Mouse (Mus musculus): ENCODE measurements at regions not wholly inside any gene's neighbourhood (a gene's known extent, or its start where the extent isn't known, plus 50 kb on each side); places are given as distances from the start of the nearest gene placed in this dataset.
A peak's percentile ranks its signal among the peaks of the same experiment; 100 is the strongest.

DNA sequence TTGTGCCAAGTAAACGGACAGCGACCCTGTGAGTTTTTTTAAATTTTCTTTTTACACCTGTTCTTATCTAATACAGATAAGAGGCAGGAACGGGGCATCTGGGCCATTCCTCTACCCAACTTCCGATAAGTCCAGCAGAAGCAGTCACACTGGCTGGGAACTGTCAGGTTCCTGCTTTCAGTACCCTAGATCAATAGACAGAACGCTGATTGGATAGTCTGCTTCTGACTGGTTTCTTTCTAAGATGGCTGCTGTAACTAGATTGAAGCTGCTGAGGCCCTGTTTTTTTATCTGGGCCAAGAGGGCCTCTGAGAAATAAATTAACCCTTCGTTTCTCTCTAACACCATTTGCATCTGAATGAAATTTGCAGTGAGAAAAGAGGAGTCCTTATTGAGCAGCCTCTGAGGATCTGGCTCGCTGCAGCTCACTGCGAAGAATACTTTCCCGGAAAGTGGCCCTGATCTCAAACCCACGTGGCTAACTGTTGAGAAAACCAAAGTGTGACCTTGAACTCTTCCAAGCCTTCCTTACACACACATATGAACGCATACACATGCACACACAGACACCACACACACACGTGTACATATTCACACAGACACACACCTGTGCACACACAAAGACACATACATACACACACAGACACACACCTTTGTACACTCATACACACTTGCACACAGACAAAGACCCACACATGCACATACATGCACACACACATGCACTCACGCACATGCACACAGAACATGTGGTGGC is 253.8 kb downstream of the Irs2 start:
- in situ Hi-C loops (cut with MboI; ENCODE audit: low pct_unique_long_range_greater_than_20kb), result no loop called here
- ChIA-PET POLR2A (no interaction called here), CTCF (no interaction called here)
- DNase-seq (ENCODE audit: low read depth, low spot score) (no peak), ATAC-seq (no peak)
- no peak for TF ChIP-seq CTCF (IDR thresholded peaks at IDR 0.05)
- H3K27me3 ChIP-seq, result no peaks in the 10 kb centered on the region

DNA sequence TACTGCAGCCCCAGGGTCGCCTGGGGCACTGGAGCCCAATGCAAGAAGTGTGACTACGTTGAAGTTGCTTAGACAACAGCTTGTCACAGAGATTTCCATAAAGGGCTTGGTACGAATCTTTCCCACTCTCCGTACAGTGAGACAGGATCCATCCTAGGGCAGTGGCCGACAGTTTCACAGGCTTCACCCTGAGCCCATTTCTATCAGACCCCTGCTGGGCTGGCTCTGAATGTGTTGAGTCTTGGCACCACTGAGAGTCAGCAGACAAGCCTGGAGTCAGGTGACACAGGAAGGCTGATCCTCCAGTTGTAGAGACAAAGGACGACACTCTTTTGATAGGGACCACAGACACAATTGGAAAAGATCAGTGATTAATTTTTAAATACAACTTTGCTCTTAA is 255.2 kb downstream of the Irs2 start:
- in situ Hi-C loops (cut with MboI; ENCODE audit: low pct_unique_long_range_greater_than_20kb), result no loop called here
- no peak for ATAC-seq
- CTCF ChIA-PET, result no interaction called here
- no peaks in the 10 kb centered on the region for H3K27me3 ChIP-seq
- POLR2A ChIA-PET, result no interaction called here
- no peak for DNase-seq (ENCODE audit: low read depth, low spot score)
- no peak for TF ChIP-seq CTCF (IDR thresholded peaks at IDR 0.05)

DNA sequence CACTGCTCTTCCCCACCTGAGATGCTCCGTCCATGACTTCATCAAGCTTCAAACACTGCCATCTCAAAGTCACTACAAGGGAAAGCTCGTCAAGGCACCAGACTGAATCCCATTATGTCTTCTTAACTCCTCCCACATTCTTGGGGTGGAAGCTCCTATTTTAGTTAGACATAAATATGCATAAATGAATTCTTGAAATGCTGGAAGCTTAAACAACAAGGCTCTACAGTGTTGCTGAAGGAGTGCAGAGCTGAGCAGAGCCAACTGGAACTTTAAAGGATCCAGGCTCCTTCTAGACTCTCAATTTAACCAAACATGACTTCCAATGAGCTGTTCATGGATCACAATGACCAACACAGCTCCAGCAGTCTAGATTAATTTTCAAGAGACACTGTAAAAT is 261.1 kb downstream of the Irs2 start:
- TF ChIP-seq CTCF (IDR thresholded peaks at IDR 0.05), result no peak
- DNase-seq (ENCODE audit: low read depth, low spot score), result no peak

DNA sequence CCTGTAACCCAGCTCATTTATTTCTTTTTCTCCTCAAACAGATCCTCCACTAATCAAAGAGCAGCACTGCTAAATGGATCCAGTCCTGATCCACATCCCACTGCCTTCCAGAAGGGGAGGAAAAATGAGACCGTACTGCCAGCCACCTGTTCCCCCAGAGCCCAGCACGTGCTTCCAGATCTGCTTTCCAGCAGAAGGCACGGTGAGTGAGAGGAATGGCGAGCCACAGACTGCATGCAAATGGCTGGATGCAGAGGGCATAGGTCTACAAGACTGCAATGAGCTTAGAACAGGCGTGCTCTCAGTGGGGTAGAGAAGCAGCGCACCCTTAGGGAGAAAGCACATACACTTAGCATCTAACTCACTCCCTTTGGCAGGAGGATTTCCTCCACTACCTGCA is 265.0 kb downstream of the Irs2 start:
- CTCF ChIA-PET, result interaction anchor here (1.6 kb wide), 1 partner anchor 49 kb away, joined by 3 read pairs; no protein-coding TSS in a partner anchor
- in situ Hi-C loops (cut with MboI; ENCODE audit: low pct_unique_long_range_greater_than_20kb), result no loop called here
- no peak for TF ChIP-seq CTCF (IDR thresholded peaks at IDR 0.05)
- DNase-seq (ENCODE audit: low read depth, low spot score) (no peak), ATAC-seq (no peak)
- POLR2A ChIA-PET, result no interaction called here
- no peaks in the 10 kb centered on the region for H3K27me3 ChIP-seq

More for the DNA sequence above, 261.1 kb downstream of the Irs2 start:
- H3K27me3 ChIP-seq, result no peaks in the 10 kb centered on the region
- ChIA-PET CTCF (interaction anchor here (0.9 kb wide), 1 partner anchor 102 kb away, joined by 3 read pairs; no protein-coding TSS in a partner anchor), POLR2A (no interaction called here)
- ATAC-seq, result peak; percentile 26
- in situ Hi-C loops (cut with MboI; ENCODE audit: low pct_unique_long_range_greater_than_20kb), result no loop called here

DNA sequence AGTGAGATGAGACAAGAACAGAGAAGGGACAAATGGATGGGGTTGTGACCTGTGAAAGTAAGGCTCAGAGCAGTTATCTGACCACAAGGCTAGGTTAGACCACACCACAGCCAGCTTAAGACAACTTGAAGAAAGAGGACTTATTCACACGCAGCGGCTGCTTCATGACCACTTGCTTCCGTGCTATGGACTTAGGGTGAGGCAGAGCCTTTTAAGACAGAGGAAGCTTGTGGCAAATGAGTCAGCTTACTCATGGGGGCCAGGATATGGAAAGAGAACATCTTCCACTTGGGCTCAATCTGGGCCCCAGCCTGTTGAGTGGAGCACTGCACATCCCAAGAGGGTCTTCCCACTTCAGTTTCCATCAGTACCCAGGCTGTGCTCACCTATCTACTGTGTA is 267.4 kb downstream of the Irs2 start:
- no peaks in the 10 kb centered on the region for H3K27me3 ChIP-seq
- DNase-seq (ENCODE audit: low read depth, low spot score) (no peak), ATAC-seq (no peak)
- in situ Hi-C loops (cut with MboI; ENCODE audit: low pct_unique_long_range_greater_than_20kb), result no loop called here
- TF ChIP-seq CTCF (IDR thresholded peaks at IDR 0.05), result no peak
- CTCF ChIA-PET, result no interaction called here
- POLR2A ChIA-PET, result no interaction called here

DNA sequence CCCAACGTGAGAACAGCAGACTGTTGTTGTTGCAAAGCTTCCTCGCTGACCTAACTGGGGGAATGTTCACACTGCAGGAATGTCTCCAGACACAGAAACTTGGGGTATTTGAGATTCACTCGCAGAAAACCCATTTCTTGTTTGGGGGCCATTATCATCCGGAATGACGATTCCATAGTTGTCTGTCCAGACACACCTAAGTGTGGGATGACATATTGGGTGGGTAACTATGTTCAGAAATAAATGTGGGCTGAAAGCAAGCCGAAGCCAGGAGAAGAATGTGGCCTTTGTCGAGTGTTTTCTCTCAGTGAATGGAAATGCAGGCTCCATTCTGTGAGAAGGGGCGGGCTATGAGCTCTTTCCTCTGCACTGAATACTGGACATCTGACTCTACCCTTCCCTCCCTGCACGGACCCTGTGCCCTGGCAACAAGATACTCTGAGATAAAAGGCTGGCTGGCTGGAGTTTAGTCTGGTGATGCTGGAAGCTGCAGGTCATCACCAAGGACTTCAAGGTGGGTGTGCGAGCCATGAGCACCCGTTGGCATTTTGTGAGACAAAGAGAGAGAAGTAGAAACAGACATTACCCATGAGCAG is 269.7 kb downstream of the Irs2 start:
- ChIA-PET POLR2A (no interaction called here), CTCF (no interaction called here)
- in situ Hi-C loops (cut with MboI; ENCODE audit: low pct_unique_long_range_greater_than_20kb), result no loop called here
- no peak for TF ChIP-seq CTCF (IDR thresholded peaks at IDR 0.05)
- no peak for ATAC-seq
- no peak for DNase-seq (ENCODE audit: low read depth, low spot score)
- no peaks in the 10 kb centered on the region for H3K27me3 ChIP-seq

DNA sequence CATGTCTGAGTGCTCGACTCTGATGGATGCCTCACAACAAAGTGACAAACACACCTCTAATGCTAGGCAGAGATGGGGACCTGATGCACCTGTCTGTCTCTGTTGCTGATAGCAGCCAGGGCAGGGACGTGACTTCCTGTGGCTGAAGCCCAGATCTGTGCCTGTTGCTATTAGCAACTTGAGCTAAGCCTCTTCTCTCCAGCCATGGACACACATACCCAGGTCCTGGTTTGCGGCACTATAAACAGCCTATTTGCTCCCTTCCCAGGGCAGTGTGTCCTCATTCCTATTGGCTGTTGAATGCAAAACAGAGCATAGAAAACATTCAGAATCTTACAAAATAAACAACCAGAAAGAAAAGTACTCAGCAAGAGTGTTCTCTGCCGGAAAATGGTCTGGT is 273.5 kb downstream of the Irs2 start:
- in situ Hi-C loops (cut with MboI; ENCODE audit: low pct_unique_long_range_greater_than_20kb), result no loop called here

DNA sequence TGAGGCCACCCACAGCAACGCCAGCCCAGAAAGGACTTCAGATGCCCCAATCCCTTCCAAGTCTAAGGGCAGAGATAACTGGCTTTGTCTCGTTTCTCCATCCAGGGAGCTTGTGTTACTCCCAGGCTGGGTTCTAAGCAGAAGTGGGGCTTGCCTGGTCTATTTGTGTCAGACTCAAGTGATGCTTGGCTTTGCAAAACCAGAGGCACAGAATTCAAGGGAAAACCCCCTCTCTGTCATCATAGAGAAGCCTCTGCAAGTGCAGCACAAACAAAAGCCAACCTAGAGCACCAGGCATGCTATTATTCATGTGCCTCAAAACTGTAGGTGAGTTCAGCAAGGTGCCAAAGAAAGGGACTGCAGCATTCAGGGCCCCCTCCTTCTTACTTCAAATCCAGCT is 284.9 kb downstream of the Irs2 start:
- TF ChIP-seq CTCF (IDR thresholded peaks at IDR 0.05), result no peak
- DNase-seq (ENCODE audit: low read depth, low spot score) (no peak), ATAC-seq (no peak)
- in situ Hi-C loops (cut with MboI; ENCODE audit: low pct_unique_long_range_greater_than_20kb), result no loop called here
- ChIA-PET CTCF (interaction anchor here (1.3 kb wide), 1 partner anchor 29 kb away, joined by 3 read pairs; no protein-coding TSS in a partner anchor), POLR2A (no interaction called here)
- H3K27me3 ChIP-seq, result no peaks in the 10 kb centered on the region

More for the DNA sequence above, 273.5 kb downstream of the Irs2 start:
- POLR2A ChIA-PET, result no interaction called here
- no peak for TF ChIP-seq CTCF (IDR thresholded peaks at IDR 0.05)
- ATAC-seq, result no peak
- CTCF ChIA-PET, result no interaction called here
- H3K27me3 ChIP-seq, result no peaks in the 10 kb centered on the region
- DNase-seq (ENCODE audit: low read depth, low spot score), result no peak

DNA sequence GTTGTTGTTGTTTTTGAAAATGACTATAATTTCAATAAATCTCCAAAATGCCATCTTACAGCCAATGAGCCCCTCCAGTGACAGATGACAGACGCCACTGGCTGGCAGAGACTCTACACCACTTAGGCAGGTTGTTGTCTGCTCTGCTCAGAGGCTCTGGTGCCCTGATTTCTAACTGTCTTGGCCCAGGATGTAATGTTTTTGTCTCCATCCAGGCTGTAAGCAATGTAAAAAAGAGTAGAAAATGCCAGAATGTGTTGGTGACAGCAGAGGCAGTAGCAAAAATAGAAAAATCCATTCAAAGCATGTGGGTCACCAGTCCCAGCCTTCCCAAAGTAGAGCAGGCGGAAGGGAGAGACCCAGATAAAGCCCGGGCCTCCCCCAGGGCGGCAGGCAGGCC is 285.5 kb downstream of the Irs2 start:
- ATAC-seq (no peak), DNase-seq (ENCODE audit: low read depth, low spot score) (no peak)
- TF ChIP-seq CTCF (IDR thresholded peaks at IDR 0.05), result no peak
- ChIA-PET POLR2A (interaction anchor here (0.6 kb wide), 1 partner anchor 385 kb away, joined by 4 read pairs; no protein-coding TSS in a partner anchor), CTCF (interaction anchor here (1.3 kb wide), 1 partner anchor 28 kb away, joined by 3 read pairs; no protein-coding TSS in a partner anchor)
- H3K27me3 ChIP-seq, result no peaks in the 10 kb centered on the region
- in situ Hi-C loops (cut with MboI; ENCODE audit: low pct_unique_long_range_greater_than_20kb), result no loop called here

DNA sequence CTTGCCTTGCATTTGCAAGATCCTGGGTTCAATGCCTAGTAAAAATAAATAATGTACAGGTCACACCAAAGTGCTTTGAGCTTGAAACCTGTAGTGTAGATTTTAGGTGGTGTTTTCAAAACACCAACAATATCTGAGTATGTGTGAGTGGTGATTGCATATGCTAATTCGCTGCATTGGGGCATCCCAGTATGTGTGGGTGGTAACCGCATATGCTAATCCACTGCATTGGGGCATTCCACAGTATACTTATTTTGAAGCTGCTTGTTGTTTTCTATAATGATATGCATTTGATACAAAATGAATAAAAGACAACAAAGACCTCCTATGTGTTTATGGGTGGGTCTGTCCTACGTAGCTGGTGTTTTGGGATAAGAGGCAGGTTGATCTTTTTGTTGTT is 285.9 kb downstream of the Irs2 start:
- ChIA-PET POLR2A (interaction anchor here (0.6 kb wide), 1 partner anchor 385 kb away, joined by 4 read pairs; no protein-coding TSS in a partner anchor), CTCF (no interaction called here)
- in situ Hi-C loops (cut with MboI; ENCODE audit: low pct_unique_long_range_greater_than_20kb), result no loop called here
- DNase-seq (ENCODE audit: low read depth, low spot score) (no peak), ATAC-seq (no peak)
- TF ChIP-seq CTCF (IDR thresholded peaks at IDR 0.05), result no peak
- no peaks in the 10 kb centered on the region for H3K27me3 ChIP-seq

DNA sequence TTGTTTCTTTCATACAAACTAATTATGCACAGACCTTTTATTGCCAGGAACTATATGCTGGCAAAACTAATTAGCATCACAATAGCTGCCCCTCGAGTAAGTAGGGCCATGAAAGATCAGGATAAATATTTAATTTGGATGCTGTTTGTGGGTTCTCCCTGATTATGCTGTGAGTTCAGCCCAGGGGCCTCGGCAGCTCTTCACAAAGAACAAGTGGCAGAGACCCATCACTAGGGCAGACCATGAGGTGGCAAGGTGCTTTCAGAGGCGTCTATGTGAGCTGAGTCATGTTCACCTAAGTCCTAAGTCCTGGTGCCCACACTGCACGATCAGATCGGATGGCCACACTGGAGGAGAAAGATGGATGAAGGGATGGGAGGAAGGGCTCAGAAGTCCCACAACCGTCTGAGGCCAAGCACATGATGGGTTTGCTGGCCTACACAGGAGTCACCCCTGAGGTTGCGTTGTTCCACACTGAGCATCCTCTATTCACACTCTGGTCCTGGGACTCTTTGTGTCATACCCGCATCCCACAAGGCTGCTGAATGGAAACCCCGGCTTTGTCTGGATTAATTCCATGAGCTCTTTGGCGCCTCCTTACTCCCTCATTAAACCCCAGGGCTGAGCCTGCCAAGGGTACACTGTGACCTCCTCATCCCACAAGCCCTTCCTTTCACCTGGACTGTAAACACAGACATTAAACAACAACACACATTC is 287.0 kb downstream of the Irs2 start:
- ATAC-seq (no peak), DNase-seq (ENCODE audit: low read depth, low spot score) (no peak)
- in situ Hi-C loops (cut with MboI; ENCODE audit: low pct_unique_long_range_greater_than_20kb), result no loop called here
- ChIA-PET CTCF (interaction anchor here (1.0 kb wide), 1 partner anchor 11 kb away, joined by 3 read pairs; no protein-coding TSS in a partner anchor), POLR2A (no interaction called here)
- no peaks in the 10 kb centered on the region for H3K27me3 ChIP-seq
- no peak for TF ChIP-seq CTCF (IDR thresholded peaks at IDR 0.05)
